Mouse (Mus musculus) liver, adult (tissue): ENCODE measurements around the gene Prlr.

ENCODE experiments used
- GATA4 ChIP-seq: IDR thresholded peaks from 2 replicates; pipeline ENCODE4 v1.6.1; 2014; ENCODE audit warnings: mild to moderate bottlenecking, low read length; ENCODE audit not compliant: insufficient replicate concordance

Prlr gene

DNA sequence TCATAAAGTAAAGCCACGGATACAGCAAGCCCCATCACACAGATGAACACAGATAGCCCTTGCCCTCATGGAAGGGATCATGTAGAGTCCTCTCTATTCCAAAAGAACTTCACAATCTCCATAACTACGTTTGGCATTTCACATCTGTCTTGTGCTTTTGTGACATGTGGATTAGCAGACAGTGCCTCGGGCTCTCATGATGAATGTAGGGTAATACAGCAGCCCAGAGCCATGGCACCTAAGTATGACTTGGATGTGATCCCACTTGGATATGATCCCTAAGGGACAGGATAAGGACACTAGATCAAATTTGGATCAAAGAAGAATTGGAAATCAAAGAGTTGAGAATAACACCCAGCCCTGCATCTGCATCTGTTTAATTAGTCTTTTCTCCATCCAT lies 90.2 kb downstream of the Prlr start:
- TF ChIP-seq GATA4 = no peak

GRCm38 (mm10) chr15:10276386-10276785 lies 99.3 kb downstream of the Prlr start:
- no peak for TF ChIP-seq GATA4

DNA sequence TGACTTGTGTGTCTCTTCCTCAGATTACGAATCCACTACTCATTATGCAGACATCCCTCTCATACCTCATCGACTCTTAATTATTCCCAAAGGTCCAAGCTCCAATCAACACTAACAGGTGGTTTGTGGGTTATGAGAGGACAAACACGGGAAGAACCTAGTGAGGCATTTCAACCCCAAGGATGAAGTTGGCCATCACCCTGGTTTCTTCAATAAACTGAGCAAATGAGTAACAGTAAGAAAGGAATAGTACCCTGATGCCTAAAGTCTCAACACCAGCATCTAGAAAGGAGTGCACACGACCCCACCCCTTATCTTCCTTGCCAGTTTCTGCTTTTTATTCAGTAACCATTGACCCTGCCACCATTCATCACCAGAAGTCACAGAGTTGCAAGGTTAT lies 100.4 kb downstream of the Prlr start:
- TF ChIP-seq GATA4 = no peak

DNA sequence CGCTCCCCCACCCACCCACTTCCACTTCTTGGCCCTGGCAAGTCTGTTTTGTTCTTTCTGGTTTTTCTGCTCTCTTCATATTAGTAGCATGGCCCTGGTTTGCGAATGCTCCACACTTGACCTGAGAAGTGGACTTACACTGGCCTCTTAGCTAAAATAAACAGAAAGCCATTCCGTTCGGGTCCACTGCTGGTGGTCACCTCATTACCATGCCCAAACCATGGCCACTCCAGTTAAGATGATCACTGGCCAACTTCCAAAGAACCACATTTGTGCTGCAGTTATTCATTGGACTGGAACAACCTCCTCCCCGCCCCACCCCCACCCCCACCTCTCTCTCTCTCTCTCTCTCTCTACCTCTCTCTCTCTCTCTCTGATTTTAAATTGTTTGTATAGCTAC lies 104.5 kb downstream of the Prlr start:
- TF ChIP-seq GATA4 = no peak

GRCm38 (mm10) chr15:10283661-10284060 lies 106.6 kb downstream of the Prlr start:
- peak; percentile 34; the same call in 1 of the 2 replicates for TF ChIP-seq GATA4

GRCm38 (mm10) chr15:10296570-10296969 lies 119.5 kb downstream of the Prlr start:
- TF ChIP-seq GATA4 = no peak

GRCm38 (mm10) chr15:10298058-10298457 lies 121.0 kb downstream of the Prlr start:
- no peak for TF ChIP-seq GATA4

GRCm38 (mm10) chr15:10299467-10299866 lies 122.4 kb downstream of the Prlr start:
- no peak for TF ChIP-seq GATA4

DNA sequence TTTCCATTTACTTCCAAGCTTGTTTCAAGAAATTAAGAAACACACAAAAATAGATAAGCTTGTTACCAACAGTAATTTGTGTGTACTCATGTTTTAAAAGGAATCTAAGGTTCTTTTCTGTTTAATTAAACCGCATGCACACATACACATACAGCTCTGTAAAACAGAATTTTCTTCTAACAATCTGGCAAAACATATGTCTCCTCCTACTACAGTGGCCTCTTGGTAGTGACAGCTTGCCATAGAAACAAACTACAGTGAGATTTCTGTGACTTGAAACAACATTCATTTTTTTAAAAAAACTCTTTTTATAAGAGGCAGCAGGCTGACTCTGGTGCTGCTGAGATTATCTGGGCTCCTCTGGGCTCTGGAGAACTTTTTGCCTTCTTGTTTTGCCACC lies 129.4 kb downstream of the Prlr start:
- TF ChIP-seq GATA4 = no peak

DNA sequence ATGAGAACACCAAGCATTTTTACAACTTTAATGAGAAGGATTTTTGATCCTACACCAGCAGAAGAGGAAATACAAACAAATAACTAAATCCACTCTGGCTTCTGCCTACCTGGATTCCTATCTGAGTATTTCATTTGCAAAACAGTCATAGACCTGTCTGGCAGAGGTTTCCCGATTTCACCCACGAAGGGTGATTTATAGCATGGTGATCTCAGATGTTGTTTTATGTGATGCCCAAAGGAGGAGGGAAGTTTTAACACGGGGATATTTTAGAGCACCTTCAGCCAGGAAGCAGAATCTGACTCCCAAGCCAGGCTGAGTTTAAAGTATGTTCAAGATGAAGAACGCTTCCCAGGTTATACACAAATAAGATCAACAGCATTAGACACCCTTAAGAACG lies 134.8 kb downstream of the Prlr start:
- no peak for TF ChIP-seq GATA4

- no peak for TF ChIP-seq GATA4
Measured at GRCm38 (mm10) chr15:10313522-10314455, 136.8 kb downstream of the Prlr start.

DNA sequence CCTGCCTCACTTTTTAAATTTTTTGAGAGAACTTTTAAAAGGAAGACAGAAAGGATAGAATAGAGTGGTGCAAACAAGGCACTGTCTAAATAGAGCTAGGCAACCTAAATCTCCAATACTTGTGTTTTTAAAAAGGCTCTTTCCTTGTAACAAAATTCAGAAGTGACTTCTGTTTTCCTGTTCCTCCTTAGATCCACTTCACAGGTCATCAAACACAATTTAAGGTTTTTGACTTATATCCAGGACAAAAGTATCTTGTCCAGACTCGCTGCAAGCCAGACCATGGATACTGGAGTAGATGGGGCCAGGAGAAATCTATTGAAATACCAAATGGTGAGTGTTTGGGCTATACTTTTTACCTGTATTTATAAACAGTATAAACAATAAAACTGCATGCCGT lies 148.0 kb downstream of the Prlr start, which contains the start of gene Gm21973:
TSS of gene Gm21973 (plus strand) at position 301 of the 400 bp plus-strand sequence.
- TF ChIP-seq GATA4 = no peak

DNA sequence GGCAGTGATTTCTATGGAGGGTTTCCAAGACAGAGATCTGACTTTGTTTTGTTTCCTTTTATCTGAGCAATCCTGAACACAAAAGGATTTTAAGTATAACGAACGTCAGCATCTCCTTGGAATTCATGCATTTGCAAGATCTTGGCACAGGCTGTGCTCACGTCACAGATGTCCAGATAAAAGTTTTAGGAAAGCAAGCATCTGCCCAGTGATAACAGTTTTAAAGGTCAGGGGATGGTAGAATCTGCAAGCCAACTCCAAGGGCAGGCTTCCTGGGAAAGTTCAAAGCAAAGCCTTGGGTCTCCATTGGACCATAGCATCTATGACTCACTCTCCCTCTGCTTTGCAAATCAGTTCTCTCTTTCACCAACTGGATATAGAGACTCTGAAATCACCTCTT lies 153.6 kb downstream of the Prlr start:
- no peak for TF ChIP-seq GATA4

DNA sequence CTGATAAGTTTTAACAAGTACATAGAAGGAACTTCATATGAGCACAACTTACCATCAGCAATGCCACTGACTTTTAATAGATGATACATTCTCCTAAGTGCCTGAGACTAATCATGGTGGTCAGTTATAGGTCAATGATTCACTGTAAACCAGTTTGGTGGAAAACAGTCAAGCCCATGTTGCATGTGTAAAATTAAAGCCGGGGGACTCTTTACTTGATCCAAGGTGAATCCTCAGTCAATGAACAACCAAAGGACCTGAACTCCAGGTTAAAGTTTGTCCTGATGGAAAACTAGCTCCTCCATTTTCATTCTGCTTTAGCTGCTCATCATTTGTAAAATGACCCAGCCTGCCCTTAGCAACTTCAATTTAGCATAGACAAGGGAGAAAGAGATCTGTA lies 155.5 kb downstream of the Prlr start:
- no peak for TF ChIP-seq GATA4

DNA sequence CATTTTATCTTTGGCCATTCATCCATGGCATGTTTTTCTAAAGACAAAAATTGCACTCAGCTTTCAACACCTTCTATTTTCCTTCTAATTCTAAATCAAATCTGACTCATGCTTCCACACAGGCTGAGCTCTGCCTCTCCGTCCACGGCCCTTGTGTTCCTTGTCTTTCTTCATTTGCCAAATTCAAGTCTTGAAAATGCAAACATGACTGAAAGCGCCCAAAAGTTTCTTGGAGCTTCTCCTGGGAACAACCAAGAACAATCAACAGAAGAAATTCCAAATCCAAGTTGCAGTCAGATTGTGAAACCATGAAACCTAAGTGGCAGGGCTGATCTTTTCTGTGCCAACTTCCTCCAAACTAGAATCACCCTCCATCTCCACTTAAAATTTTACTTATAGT lies 161.6 kb downstream of the Prlr start:
- no peak for TF ChIP-seq GATA4

DNA sequence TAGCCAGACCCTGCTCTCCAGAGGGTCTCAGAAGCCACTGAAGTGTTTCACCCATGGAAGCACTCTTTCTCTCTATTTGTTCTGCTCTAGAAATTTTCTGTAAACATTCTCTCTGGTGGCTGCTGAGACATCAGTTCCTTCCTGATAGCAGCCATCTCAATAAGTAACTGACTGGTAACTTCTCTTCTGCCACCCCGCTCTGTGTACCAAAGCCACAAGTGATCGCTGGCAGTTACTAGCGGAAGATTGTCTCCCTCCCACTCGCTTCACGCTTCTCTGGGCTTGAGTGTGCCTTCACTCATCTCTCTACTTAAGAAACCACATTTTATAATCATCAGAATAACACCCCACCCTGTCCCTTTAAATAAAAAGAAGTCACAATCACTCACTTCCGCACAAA lies 170.0 kb downstream of the Prlr start:
- TF ChIP-seq GATA4 = no peak
